Mouse (Mus musculus) spleen, embryonic (tissue): ENCODE measurements around the gene Mis18bp1.
"Not testable (repeated sequence)": the region's sequence is repeated elsewhere in the genome, so short reads cannot be mapped to it uniquely, and the experiment has no call there.

Experiments
- CTCF ChIA-PET: fragments of 350-600 bp; sonication (Branson Sonifier 250); formaldehyde crosslinking; loops from one replicate; lab custom pipeline; 2022; lab: Charles Lee

Gene Mis18bp1

DNA sequence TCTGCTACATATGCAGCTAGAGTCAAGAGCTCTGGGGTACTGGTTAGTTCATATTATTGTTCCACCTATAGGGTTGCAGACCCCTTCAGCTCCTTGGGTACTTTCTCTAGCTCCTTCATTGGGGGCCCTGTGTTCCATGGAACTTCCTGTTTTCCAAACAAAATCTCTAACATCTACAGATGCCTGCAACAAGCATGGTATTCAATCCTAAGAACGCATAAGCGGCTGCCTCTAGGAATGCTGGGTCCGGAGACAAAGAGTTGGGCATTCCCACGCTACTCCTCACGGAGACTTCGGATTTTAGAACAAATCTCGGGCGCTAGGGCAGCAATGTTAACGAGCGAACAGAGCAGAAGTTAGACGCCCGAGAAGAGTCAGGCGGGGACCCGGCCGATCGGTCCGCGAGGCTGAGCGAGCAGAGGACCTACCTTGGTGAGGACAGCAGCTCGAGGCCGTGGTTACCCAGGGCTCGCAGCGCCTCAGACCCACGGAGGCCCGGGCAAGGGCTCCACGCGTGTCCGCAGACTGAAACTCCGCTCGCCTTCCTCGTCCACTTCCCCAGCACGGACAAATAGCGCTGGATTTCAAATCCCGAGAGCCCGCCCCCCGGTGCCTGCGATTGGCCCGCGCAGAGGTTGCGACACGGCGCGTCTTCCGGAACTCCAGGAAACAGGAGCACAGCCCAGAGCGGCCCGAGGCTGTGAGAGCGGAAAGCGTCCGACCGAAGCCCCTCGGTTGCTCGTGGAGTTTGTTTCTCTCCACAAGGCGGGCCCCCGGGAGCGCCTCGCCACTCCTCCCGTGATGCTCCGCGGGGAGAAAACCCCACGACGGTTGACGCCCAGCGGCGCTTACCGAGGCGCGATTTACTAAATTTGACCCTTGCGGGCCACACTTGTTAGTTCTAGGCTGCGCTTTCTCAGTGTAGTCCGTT is at the start of gene Mis18bp1:
TSS of gene Mis18bp1 (minus strand) at position 584 of the 931 bp plus-strand sequence.
- CTCF ChIA-PET: no interaction called here

DNA sequence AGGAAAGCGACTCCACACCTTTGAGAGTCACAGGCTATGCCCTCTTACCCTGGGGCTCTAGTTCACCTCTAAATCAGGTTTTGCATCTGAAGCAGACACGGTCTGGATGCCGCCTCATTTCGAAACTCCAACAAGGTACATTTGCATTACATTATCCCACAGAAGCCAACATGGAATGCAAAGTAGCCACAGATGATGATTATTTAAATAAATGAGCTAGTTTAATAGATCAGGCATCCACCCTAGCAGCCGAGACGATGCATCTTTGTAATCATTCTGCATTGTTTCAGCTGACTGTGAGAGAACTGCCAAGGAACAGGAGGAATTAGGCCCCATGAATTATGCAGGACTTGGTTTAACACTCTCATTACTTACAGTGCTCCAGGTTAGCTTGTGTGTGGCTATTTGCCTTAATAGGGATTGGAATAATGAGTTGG is 44.0 kb upstream of the Mis18bp1 start:
- CTCF ChIA-PET: no interaction called here

DNA sequence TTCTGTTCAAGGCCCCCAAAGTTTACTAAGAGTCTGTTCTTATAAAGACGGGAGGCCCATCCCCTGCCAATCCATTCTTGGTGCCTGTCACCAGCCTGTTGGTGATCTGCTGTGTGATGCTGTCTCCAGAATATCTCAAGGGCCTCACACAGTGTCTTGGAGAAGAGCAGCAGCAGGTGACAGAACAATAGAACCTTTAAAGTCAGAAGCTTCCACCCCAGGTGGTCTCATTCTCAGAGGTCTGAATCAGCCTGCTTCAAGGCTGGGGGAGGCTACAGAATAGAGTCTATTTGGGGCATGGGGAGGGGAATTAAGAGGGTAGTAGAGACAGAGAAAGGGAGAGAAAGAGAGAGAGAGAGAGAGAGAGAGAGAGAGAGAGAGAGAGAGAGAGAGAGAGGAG is 34.0 kb upstream of the Mis18bp1 start:
- CTCF ChIA-PET: no interaction called here

DNA sequence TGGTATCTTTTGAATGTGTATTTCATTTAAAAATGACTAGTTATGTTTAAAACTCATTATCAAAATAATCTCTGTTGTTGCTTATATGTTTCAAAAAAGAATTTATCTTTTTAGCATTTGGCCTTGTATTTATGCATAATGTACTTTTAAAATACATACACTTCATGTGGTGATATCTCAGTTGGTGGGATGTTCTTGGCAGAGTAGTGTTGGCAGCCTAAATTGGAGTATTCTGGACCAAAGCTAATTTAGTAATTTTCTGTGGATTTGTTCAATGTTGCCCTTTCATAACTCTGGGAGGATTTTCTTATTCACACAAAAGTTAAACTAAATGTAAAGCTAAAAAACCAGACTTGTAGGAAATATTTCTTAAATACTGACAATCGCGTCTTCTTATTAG is 29.4 kb upstream of the Mis18bp1 start:
- CTCF ChIA-PET: no interaction called here

- CTCF ChIA-PET: no interaction called here
Observed at GRCm38 (mm10) chr12:65194003-65194530, 21.7 kb upstream of the Mis18bp1 start.

DNA sequence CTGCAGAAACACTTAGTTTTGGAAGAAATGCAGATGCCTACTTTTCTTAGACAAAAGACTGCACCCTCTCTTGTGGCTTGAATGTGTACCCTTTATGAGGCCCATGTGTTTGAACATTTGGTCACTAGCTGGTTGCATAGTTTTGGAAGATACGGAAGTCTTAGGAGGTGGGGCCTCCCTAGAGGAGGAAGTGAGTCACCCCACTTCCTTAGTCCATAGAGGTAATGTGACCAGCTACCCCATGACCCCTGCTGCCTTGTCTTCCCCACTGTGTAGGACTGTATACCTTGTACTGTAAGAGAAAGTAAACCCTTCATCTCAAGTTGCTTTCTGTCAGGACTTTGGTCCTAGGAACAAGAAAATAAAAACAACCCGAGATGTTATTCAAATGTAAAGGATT is 16.8 kb upstream of the Mis18bp1 start:
- CTCF ChIA-PET: no interaction called here

GRCm38 (mm10) chr12:65187365-65187764 is 15.0 kb upstream of the Mis18bp1 start:
- CTCF ChIA-PET: no interaction called here

DNA sequence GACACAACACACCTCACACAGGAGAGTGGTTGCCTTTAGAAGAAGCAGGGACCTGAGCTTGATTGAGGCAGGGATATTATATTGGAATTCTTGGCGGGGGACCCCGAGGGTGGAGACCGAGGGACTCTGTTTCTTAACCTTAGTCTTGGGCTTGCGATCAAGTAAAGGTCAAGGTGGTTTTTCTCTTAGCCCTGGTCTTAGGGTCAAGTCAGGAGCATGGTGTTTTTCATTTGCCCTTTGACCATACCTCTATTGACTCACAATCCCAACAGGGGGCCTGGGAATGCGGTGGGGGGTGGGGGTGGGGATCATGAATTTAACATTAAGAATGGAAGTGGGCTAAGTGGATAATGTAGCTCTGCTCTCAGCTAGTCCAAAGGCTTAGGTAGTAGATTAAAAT is 1.3 kb upstream of the Mis18bp1 start:
- CTCF ChIA-PET: interaction anchor here (0.6 kb wide), 1 partner anchor 82 kb away, joined by 20 read pairs; no protein-coding TSS in a partner anchor

DNA sequence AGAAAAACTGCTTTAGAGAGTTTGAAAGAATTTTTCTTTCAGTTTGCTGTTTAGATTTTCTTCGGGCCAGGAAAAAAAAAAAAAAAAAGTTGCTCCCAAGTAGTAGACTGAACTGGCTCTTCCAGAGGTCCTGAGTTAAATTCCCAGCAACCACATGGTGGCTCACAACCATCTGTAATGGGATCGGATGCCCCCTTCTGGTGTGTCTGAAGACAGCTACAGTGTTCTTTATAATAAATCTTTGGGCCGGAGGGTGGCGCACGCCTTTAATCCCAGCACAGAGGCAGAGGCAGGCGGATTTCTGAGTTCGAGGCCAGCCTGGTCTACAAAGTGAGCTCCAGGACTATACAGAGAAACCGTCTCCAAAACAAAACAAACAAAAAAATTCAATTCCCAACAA is 555 bp upstream of the Mis18bp1 start:
- CTCF ChIA-PET: interaction anchor here (0.6 kb wide), 1 partner anchor 81 kb away, joined by 20 read pairs; no protein-coding TSS in a partner anchor

- CTCF ChIA-PET: not testable (repeated sequence)
Observed at GRCm38 (mm10) chr12:65136121-65136520, 36.3 kb downstream of the Mis18bp1 start.

DNA sequence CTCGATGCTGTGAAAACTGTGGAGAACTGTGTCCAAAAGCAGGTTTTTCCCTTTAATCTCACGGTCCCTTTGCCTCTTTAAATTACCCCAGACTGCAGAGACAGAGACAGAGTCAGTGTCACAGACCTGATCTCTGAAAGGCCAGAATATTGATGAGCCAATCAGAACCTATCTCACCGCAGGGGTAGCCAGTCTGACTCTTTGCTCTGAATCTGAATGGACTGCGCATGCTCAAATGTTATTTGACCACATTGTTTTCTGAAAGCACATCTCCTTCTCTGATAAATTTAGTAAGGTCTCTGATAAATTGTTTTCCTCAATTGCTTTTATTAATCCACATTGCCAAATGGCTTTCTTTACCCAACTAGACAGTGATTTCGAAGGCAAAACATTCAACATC is 53.0 kb downstream of the Mis18bp1 start:
- CTCF ChIA-PET: no interaction called here

- CTCF ChIA-PET: no interaction called here
Observed at GRCm38 (mm10) chr12:65118968-65119367, 53.4 kb downstream of the Mis18bp1 start.

DNA sequence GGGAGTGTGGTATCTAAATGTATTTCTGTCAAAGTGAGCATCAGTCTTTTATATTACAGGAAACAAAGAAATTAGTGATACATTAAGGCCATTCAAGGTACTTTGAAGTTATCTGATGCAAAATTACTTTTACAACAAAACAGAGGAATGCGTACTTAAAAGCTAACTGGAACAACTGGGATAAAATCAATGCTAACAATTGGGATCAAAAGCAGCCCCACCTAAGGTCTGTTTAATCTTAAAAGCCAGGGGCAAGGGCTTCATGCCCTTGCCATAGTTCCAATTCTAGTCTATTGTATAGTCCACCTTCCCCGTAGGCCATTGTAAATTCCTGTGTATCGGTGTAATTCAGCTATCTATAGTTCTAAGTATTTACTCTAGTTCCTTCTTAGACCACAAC is 57.4 kb downstream of the Mis18bp1 start:
- CTCF ChIA-PET: interaction anchor here (0.7 kb wide), 1 partner anchor 123 kb away, joined by 3 read pairs; no protein-coding TSS in a partner anchor

DNA sequence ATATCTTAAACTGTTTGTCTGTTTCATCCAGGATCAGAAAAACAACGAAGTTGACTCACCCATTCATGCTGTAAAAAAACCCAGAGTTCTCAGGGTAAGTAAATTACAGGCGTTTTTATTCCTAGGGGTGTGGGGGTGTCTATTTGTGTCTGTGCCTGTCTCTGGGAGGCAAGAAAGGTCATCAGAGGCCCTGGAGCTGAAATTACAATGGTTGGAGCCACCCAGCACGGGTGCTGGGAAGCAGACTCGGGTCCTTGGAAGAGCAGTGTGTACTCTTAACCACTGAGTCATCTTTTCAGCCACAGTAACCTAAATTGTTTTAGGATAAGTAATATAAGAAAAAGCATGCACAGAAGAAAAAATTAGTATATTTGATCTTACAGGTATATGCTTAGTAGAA is 58.5 kb downstream of the Mis18bp1 start:
- CTCF ChIA-PET: no interaction called here

GRCm38 (mm10) chr12:65112811-65113210 is 59.6 kb downstream of the Mis18bp1 start:
- CTCF ChIA-PET: interaction anchor here (0.7 kb wide), 1 partner anchor 44 kb away, joined by 4 read pairs; no protein-coding TSS in a partner anchor

GRCm38 (mm10) chr12:65111503-65111902 is 60.9 kb downstream of the Mis18bp1 start:
- CTCF ChIA-PET: no interaction called here

DNA sequence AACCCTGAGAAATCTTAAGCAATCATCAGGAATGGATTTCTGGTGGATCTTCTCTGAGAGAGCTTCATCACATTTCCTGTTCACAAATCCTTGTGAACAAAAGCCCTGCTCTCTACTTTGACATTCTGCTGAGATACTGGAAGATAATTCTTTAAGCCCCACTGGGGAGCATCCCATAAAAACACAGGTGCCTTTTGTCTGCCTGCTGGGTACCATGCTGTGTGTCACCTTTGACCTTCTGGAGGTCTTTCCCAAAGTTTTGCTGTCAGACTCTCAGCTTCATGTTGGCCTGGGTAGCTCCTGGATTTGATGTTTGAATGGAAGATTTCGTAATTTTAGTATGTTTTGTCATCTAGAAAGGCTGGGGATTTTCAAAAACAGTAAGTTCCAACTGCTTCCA is 63.7 kb downstream of the Mis18bp1 start:
- CTCF ChIA-PET: no interaction called here
